Mouse (Mus musculus): ENCODE measurements at regions not wholly inside any gene's neighbourhood (a gene's known extent, or its start where the extent isn't known, plus 50 kb on each side); places are given as distances from the start of the nearest gene placed in this dataset.
A peak's percentile ranks its signal among the peaks of the same experiment; 100 is the strongest.

DNA sequence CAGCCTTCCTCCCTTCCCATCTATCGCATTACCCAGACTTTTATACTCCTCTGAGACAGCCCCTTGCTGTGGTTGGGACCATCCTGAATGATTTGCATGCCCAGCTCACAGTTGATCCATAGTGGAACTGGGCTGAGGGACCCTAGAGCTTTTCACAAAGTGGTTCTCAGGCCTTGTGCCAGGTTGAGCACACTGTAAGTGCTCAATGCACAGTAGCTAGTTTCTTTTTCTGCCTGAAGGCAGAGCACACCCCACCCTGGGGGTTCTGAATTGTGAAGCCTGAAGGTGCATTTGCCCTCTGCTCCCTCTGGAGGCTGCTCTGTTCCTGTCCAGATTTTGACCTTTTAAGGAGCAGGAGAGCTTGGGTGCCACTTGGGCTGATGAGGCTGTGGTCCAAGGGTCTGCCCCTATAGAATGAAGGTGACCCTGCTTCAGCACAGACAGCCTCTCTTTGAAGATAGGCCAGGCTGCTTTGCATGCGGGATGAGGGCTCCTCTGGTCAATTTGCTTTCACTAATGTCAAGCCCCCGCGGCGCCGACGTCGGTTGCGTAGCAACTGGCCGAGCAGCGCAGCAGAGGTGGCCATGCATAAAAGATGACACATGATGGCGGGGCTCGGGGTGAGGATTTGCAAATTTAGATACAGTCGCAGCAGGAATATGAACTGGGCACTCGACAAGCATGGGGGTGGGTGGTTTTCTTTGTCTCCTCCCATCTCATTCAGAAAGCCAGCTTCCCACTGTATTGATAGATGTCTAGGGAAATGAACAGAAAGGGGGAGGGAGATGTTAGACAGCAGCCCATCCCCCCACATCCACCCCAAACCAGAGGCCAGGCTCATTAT, 174.5 kb downstream of the Dmrta2 start:
- no peaks in the 10 kb centered on the region for H3K27me3 ChIP-seq (ENCODE audit: control insufficient read depth, insufficient read depth, low read length)
- peak; percentile 70 for DNase-seq (ENCODE audit: low spot score)
- ATAC-seq (ENCODE audit: low FRiP score) = peak; percentile 95
- no peak overlapping the region for H3K4me3 ChIP-seq (replicated peaks; ENCODE audit: low read length)
- H3K4me1 ChIP-seq (replicated peaks; ENCODE audit: control insufficient read depth, insufficient read depth, low read length) = peaks cover 21% of the 10 kb centered on the region
- no peaks in the 10 kb centered on the region for H3K36me3 ChIP-seq (replicated peaks; ENCODE audit: control insufficient read depth, insufficient read depth)
- H3K27ac ChIP-seq = peak overlapping the region; percentile 85
- peak overlapping the region; percentile 33; the same call in 1 of the 2 replicates for H3K4me2 ChIP-seq (replicated peaks)
- no peaks in the 10 kb centered on the region for H3K9me3 ChIP-seq (ENCODE audit: control insufficient read depth, low read length)
- no peak overlapping the region; the same call in 1 of the 2 replicates for H3K9ac ChIP-seq
- 3% methylated on average over 15 of the region's 15 CpGs for WGBS

All from hindbrain, embryonic 14.5 days (tissue).